Mouse (Mus musculus): ENCODE results near the gene Grin3a. TPM values are rescaled to one million over a fixed set of nuclear protein-coding genes. Genes with fewer than 3 reads are reported as not detected.
A peak's percentile ranks its signal among the peaks of the same experiment; 100 is the strongest.

Gene Grin3a
- total and polyA plus RNA-seq, 2 experiments from 2014 or later, result under 0.01 to 0.10 TPM

DNA sequence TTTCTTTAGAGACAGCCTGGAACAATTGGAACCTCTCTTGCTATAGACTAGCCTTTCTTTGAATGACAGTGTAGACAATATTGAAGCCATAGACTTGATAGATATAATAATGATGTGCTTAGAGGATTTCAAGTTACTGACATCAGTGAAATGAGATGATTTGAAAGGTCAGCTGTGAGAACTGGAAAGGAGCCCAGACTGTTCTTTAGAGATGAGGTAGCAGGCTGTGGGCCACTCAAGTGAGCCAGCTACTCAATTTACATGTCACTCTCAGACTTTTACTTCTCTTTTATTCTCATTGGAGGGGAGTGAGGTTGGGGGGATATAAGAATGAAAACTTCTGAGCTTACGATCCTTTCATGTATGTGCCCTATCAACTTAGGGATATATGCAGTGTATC lies 186.1 kb downstream of the Grin3a start:
- Histone ChIP-seq H3K9me3 (replicated peaks; ENCODE audit: control insufficient read depth, low read length) (no peaks in the 10 kb centered on the region), H3K4me2 (ENCODE audit: low read depth, low read length) (no peak overlapping the region), H3K27me3 (ENCODE audit: control insufficient read depth, insufficient read depth, low read length) (no peaks in the 10 kb centered on the region), H3K27ac (ENCODE audit: low read depth) (no peak overlapping the region), H3K4me3 (ENCODE audit: low read depth, low read length) (no peak overlapping the region), H3K9ac (replicated peaks; ENCODE audit: low read depth, low read length) (no peak overlapping the region), H3K4me1 (ENCODE audit: control insufficient read depth, insufficient read depth) (no peaks in the 10 kb centered on the region), H3K36me3 (replicated peaks; ENCODE audit: control insufficient read depth, insufficient read depth, low read length) (peaks cover 57% of the 10 kb centered on the region)
- DNase-seq (ENCODE audit: low spot score) (peak; percentile 43), ATAC-seq (ENCODE audit: insufficient read depth, low read depth) (peak; percentile 27; the same call in 1 of the 2 replicates)
- TF ChIP-seq EP300 (IDR thresholded peaks at IDR 0.05; ENCODE audit: low read depth) (no peak), CTCF (IDR thresholded peaks at IDR 0.05; ENCODE audit: low read depth) (no peak)
- whole genome bisulfite sequencing, result 86% methylated on average over 1 of the region's 1 CpGs

DNA sequence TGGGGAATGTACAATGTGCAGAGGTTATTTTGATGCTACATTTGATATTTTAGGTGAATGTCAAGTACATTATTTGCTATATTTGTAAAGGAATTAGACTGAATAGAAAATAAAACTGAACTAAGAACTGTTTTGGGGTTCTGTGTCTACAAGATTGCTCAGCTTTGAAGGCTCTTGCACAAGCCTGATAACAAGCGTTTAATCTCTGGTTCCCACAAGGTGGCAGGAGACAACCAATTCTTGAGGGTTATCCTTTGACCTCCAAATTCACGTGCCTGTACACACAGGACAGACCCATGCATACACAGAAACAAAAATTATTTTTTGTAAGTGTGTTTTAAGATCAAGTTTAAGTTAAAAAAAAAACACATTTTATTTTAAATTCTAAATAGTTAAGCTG lies 205.6 kb downstream of the Grin3a start:
- peaks cover 80% of the 10 kb centered on the region for H3K36me3 ChIP-seq (replicated peaks; ENCODE audit: control insufficient read depth, insufficient read depth, low read length)
- 34% methylated on average over 2 of the region's 2 CpGs for WGBS

DNA sequence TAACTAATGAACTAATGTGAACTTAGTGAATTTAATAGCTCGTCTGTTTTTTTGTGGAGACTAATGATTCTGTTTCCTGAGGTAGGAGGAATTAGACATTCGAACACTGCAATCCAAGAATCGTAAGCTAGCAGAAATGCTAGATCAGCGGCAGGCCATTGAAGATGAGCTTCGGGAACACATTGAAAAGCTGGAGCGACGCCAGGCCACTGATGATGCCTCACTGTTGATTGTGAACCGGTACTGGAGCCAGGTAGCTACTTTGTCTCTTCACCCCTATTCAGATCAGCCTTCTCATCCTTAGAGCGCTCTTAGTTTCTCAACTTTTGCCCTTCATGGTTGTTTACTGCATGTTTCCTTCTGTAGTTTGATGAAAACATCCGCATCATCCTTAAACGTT lies 207.7 kb downstream of the Grin3a start:
- Histone ChIP-seq H3K4me2 (ENCODE audit: low read depth, low read length) (no peak overlapping the region), H3K36me3 (replicated peaks; ENCODE audit: control insufficient read depth, insufficient read depth, low read length) (peaks cover 76% of the 10 kb centered on the region), H3K9ac (replicated peaks; ENCODE audit: low read depth, low read length) (no peak overlapping the region), H3K27me3 (ENCODE audit: control insufficient read depth, insufficient read depth, low read length) (no peaks in the 10 kb centered on the region), H3K27ac (ENCODE audit: low read depth) (no peak overlapping the region), H3K9me3 (replicated peaks; ENCODE audit: control insufficient read depth, low read length) (no peaks in the 10 kb centered on the region), H3K4me1 (ENCODE audit: control insufficient read depth, insufficient read depth) (no peaks in the 10 kb centered on the region), H3K4me3 (ENCODE audit: low read depth, low read length) (no peak overlapping the region)
- TF ChIP-seq EP300 (IDR thresholded peaks at IDR 0.05; ENCODE audit: low read depth) (no peak), CTCF (IDR thresholded peaks at IDR 0.05; ENCODE audit: low read depth) (no peak)
- no peak for ATAC-seq (ENCODE audit: insufficient read depth, low read depth)
- DNase-seq (ENCODE audit: low spot score), result no peak
- 86% methylated on average over 11 of the region's 11 CpGs for WGBS

More for the DNA sequence above, 205.6 kb downstream of the Grin3a start:
- TF ChIP-seq EP300 (IDR thresholded peaks at IDR 0.05; ENCODE audit: low read depth), result no peak
- H3K4me1 ChIP-seq (ENCODE audit: control insufficient read depth, insufficient read depth), result no peaks in the 10 kb centered on the region
- H3K27ac ChIP-seq (ENCODE audit: low read depth), result no peak overlapping the region
- H3K4me2 ChIP-seq (ENCODE audit: low read depth, low read length), result no peak overlapping the region
- no peak for DNase-seq (ENCODE audit: low spot score)
- no peaks in the 10 kb centered on the region for H3K9me3 ChIP-seq (replicated peaks; ENCODE audit: control insufficient read depth, low read length)
- no peak overlapping the region for H3K4me3 ChIP-seq (ENCODE audit: low read depth, low read length)
- no peak for ATAC-seq (ENCODE audit: insufficient read depth, low read depth)
- H3K27me3 ChIP-seq (ENCODE audit: control insufficient read depth, insufficient read depth, low read length), result no peaks in the 10 kb centered on the region
- no peak overlapping the region for H3K9ac ChIP-seq (replicated peaks; ENCODE audit: low read depth, low read length)

- peak overlapping the region; percentile 88 for H3K4me2 ChIP-seq (ENCODE audit: low read depth, low read length)
- H3K27ac ChIP-seq (ENCODE audit: low read depth), result peak overlapping the region; percentile 83
- peaks cover 36% of the 10 kb centered on the region for H3K36me3 ChIP-seq (replicated peaks; ENCODE audit: control insufficient read depth, insufficient read depth, low read length)
- H3K4me3 ChIP-seq (ENCODE audit: low read depth, low read length), result peak overlapping the region; percentile 72
- TF ChIP-seq CTCF (IDR thresholded peaks at IDR 0.05; ENCODE audit: low read depth) (no peak), EP300 (IDR thresholded peaks at IDR 0.05; ENCODE audit: low read depth) (no peak)
- H3K27me3 ChIP-seq (ENCODE audit: control insufficient read depth, insufficient read depth, low read length), result no peaks in the 10 kb centered on the region
- H3K9me3 ChIP-seq (replicated peaks; ENCODE audit: control insufficient read depth, low read length), result no peaks in the 10 kb centered on the region
- whole genome bisulfite sequencing, result under 1% methylated on average over 30 of the region's 30 CpGs
- H3K9ac ChIP-seq (replicated peaks; ENCODE audit: low read depth, low read length), result peak overlapping the region; percentile 78
- no peak for DNase-seq (ENCODE audit: low spot score)
- no peaks in the 10 kb centered on the region for H3K4me1 ChIP-seq (ENCODE audit: control insufficient read depth, insufficient read depth)
- peak; percentile 66 for ATAC-seq (ENCODE audit: insufficient read depth, low read depth)
Observed at GRCm38 (mm10) chr4:49632139-49632481, 213.4 kb downstream of the Grin3a start.

DNA sequence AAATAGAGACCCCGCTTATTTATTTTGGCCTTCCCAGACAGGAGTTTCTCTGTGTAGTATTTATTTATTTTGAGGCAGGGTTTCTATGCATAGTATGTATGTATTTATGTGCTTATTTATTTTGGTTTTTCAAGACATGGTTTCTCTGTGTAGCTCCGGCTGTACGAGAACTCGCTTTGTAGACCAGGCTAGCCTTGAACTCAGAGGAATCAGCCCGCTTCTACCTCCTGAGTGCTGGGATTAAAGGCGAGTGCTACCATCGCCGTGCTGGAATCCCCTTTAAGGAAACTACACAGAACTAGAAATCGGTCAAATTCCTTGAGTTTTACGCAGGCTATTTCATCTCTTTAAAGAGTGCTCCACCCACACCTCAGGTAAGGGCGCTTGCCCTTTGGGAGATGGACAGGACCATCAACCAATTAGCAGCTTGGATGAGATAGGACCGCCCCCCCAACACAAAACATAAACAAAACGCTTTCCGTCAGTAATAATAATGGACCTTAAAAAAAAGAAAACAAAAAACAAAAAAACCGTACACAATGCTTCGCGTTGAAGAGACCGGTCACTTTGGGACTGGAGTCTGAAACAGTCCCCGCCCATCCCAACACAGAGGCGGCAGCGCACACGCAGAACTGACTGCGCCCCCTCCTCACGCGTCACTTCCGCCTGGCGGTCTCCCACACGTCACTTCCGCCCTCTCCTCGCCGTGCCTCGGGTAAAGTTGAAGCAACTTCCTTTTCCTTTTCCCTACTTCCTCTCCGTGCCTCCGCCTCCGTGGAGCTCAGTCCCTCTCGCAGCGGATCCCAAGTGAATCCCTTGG lies 214.0 kb downstream of the Grin3a start, which contains the start of gene Rnf20:
Gene Rnf20, plus strand, starts transcription at position 688 of the 820 bp plus-strand sequence.
- Histone ChIP-seq H3K4me2 (ENCODE audit: low read depth, low read length) (peak within 1 kb of the TSS; percentile 88), H3K4me1 (ENCODE audit: control insufficient read depth, insufficient read depth) (no peaks in the 10 kb centered on the region), H3K9me3 (replicated peaks; ENCODE audit: control insufficient read depth, low read length) (no peaks in the 10 kb centered on the region), H3K4me3 (ENCODE audit: low read depth, low read length) (peak within 1 kb of the TSS; percentile 72), H3K27me3 (ENCODE audit: control insufficient read depth, insufficient read depth, low read length) (no peaks in the 10 kb centered on the region), H3K27ac (ENCODE audit: low read depth) (peak within 1 kb of the TSS; percentile 83), H3K9ac (replicated peaks; ENCODE audit: low read depth, low read length) (peak within 1 kb of the TSS; percentile 78), H3K36me3 (replicated peaks; ENCODE audit: control insufficient read depth, insufficient read depth, low read length) (peaks cover 31% of the 10 kb centered on the region)
- 3% methylated on average over 37 of the region's 37 CpGs for WGBS
- peak; percentile 98 for DNase-seq (ENCODE audit: low spot score)
- ATAC-seq (ENCODE audit: insufficient read depth, low read depth), result peak; percentile 97
- TF ChIP-seq CTCF (IDR thresholded peaks at IDR 0.05; ENCODE audit: low read depth), result no peak
- TF ChIP-seq EP300 (IDR thresholded peaks at IDR 0.05; ENCODE audit: low read depth), result no peak; the same call in 1 of the 2 replicates

Data from heart, postnatal 0 days (tissue).